Mouse (Mus musculus) myocyte (in vitro differentiated cells): ENCODE data around the gene Snta1. TPM values are rescaled to one million over a fixed set of nuclear protein-coding genes. Genes with fewer than 3 reads are reported as not detected.

Experiments
- H3K27me3 ChIP-seq: one replicate; pipeline ENCODE4 v1.6.1; 2011; ENCODE audit not compliant: control insufficient read depth, insufficient read depth, insufficient read length
- H3K36me3 ChIP-seq: one replicate; pipeline ENCODE4 v1.6.1; 2011; ENCODE audit not compliant: control insufficient read depth, insufficient read depth
- H3K4me2 ChIP-seq: one replicate; pipeline ENCODE4 v1.6.1; 2011; ENCODE audit warnings: low read depth, control low read depth
- H3K4me3 ChIP-seq: one replicate; pipeline ENCODE4 v1.5.1; 2011; ENCODE audit warnings: mild to moderate bottlenecking, control low read depth, moderate library complexity
- H3K79me2 ChIP-seq: one replicate; pipeline ENCODE4 v1.6.1; 2011; ENCODE audit not compliant: control insufficient read depth, insufficient read depth
- H3ac ChIP-seq: one replicate; pipeline ENCODE4 v1.6.1; 2011; ENCODE audit not compliant: control insufficient read depth, insufficient read length
- CEBPB ChIP-seq: IDR thresholded peaks from 2 replicates; pipeline ENCODE4 v1.6.1; 2011; ENCODE audit warnings: mild to moderate bottlenecking, moderate library complexity; ENCODE audit not compliant: poor library complexity, insufficient read depth, severe bottlenecking
- E2F4 ChIP-seq: IDR thresholded peaks from one replicate; pipeline ENCODE4 v1.6.1; 2011; ENCODE audit warnings: mild to moderate bottlenecking, control low read depth, moderate library complexity; ENCODE audit not compliant: insufficient read depth
- MAX ChIP-seq: IDR thresholded peaks from one replicate; pipeline ENCODE4 v1.6.1; 2011; ENCODE audit warnings: low read depth, mild to moderate bottlenecking, control low read depth
- MYOD1 ChIP-seq, 3 experiments: IDR thresholded peaks; one replicate each; pipeline ENCODE4 v1.6.1; 2011; ENCODE audit warnings: control low read depth in 2 of 3, low read depth in 2 of 3, mild to moderate bottlenecking in 2 of 3, moderate library complexity in 1 of 3; ENCODE audit not compliant: insufficient read length in 2 of 3, control insufficient read depth in 1 of 3
- MYOG ChIP-seq, 3 experiments: IDR thresholded peaks; one replicate each; pipeline ENCODE4 v1.6.1; 2011; ENCODE audit warnings: control low read depth in 2 of 3, low read depth in 2 of 3, mild to moderate bottlenecking in 2 of 3; ENCODE audit not compliant: insufficient read length in 2 of 3, control insufficient read depth in 1 of 3, insufficient read depth in 1 of 3
- POLR2A ChIP-seq: IDR thresholded peaks from one replicate; pipeline ENCODE4 v1.6.1; 2011; ENCODE audit warnings: low read depth, mild to moderate bottlenecking, control low read depth, moderate library complexity; ENCODE audit not compliant: insufficient read length
- POLR2AphosphoS2 ChIP-seq: IDR thresholded peaks from one replicate; pipeline ENCODE4 v1.6.1; 2011; ENCODE audit warnings: low read depth, control low read depth; ENCODE audit not compliant: insufficient read length
- REST ChIP-seq: IDR thresholded peaks from one replicate; pipeline ENCODE4 v1.6.1; 2011; ENCODE audit warnings: mild to moderate bottlenecking, control low read depth, moderate library complexity; ENCODE audit not compliant: insufficient read depth, insufficient read length
- SRF ChIP-seq: IDR thresholded peaks from one replicate; pipeline ENCODE4 v1.6.1; 2011; ENCODE audit warnings: low read depth; ENCODE audit not compliant: control insufficient read depth, insufficient read length
- TCF12 ChIP-seq: IDR thresholded peaks from one replicate; pipeline ENCODE4 v1.6.1; 2011; ENCODE audit warnings: mild to moderate bottlenecking, control low read depth; ENCODE audit not compliant: poor library complexity, insufficient read depth, severe bottlenecking
- TCF3 ChIP-seq: IDR thresholded peaks from one replicate; pipeline ENCODE4 v1.6.1; 2011; ENCODE audit warnings: low read depth, control low read depth; ENCODE audit not compliant: insufficient read length
- USF1 ChIP-seq: IDR thresholded peaks from one replicate; pipeline ENCODE4 v1.6.1; 2011; ENCODE audit warnings: low read depth, mild to moderate bottlenecking, control low read depth, moderate library complexity
- polyA plus RNA-seq: library from polyadenylated mRNA; unstranded; fragments of >200 nt; fragmentation: generic; extraction: Trizol; gene quantifications from one replicate; pipeline ENCODE4 v1.2.1, GENCODE M21; 2012; ENCODE audit warnings: missing spikeins

Snta1 gene
- polyA plus RNA-seq, 1 experiment = 61.7 TPM

GRCm38 (mm10) chr2:154427853-154428360 lies 20.0 kb upstream of the Snta1 start:
- H3ac ChIP-seq = no peak overlapping the region
- H3K79me2 ChIP-seq = no peaks in the 10 kb centered on the region
- no peaks in the 10 kb centered on the region for H3K36me3 ChIP-seq
- no peak overlapping the region for H3K4me3 ChIP-seq
- H3K4me2 ChIP-seq = no peak overlapping the region
- no peaks in the 10 kb centered on the region for H3K27me3 ChIP-seq
- TF ChIP-seq E2F4 (no peak), MAX (no peak), TCF12 (no peak), POLR2A (no peak), POLR2AphosphoS2 (no peak), MYOG (IDR thresholded peaks at IDR 0.05; ENCODE audit: control insufficient read depth in 1 of 3, insufficient read depth in 1 of 3, insufficient read length in 2 of 3, low read depth in 2 of 3) (no peak), SRF (no peak), MYOD1 (IDR thresholded peaks at IDR 0.05; ENCODE audit: control insufficient read depth in 1 of 3, insufficient read length in 2 of 3, low read depth in 2 of 3) (no peak), REST (no peak), CEBPB (no peak), TCF3 (no peak), USF1 (no peak)

DNA sequence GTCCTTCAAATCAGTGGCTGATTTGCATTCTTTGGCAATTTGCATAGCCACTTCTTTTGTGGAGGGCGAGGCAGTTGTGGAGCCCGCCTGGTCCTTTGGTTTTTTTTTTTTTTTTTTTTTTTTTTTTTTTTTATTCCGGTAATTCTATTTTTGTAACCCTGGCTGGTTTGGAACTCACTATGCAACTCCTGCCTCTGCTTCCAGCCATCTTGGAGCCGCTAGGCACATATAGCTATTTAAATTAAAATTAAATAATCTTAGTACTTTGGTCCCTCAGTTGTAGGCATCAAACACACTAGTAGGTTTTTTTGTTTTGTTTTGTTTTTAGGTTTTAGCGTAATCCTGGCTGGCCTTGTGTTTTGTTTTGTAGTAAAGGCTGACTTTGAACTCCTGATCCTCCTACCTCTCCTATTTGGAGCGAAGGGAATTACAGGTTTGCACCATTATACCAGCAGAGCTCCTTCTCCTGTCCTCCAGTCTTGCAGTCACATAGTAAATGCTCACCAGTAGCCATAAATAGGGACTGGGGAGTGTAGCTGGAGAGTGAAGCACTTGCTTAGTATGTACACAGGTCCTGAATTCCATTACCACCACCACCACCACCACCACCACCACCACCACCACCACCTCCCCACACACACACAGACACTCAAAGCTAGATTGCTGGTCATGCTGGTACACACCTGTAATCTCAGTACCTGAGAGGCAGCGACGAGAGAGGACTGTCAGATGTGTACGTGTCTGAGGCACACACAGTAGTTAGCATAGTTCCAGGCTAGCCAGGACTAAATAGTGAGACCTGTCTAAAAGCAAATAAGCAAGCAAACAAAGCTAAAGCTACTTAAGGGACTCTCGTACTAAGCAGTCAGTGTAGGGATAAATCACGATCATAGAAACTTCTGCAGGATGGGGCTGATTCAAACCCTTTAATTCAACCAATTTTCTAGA lies 19.3 kb upstream of the Snta1 start:
- TF ChIP-seq POLR2AphosphoS2 (no peak), TCF3 (no peak), SRF (no peak), USF1 (no peak), MAX (no peak), TCF12 (no peak), CEBPB (no peak)
- no peaks in the 10 kb centered on the region for H3K36me3 ChIP-seq
- no peaks in the 10 kb centered on the region for H3K79me2 ChIP-seq
- H3ac ChIP-seq = no peak overlapping the region
- no peak overlapping the region for H3K4me3 ChIP-seq
- H3K4me2 ChIP-seq = no peak overlapping the region
- H3K27me3 ChIP-seq = no peaks in the 10 kb centered on the region

DNA sequence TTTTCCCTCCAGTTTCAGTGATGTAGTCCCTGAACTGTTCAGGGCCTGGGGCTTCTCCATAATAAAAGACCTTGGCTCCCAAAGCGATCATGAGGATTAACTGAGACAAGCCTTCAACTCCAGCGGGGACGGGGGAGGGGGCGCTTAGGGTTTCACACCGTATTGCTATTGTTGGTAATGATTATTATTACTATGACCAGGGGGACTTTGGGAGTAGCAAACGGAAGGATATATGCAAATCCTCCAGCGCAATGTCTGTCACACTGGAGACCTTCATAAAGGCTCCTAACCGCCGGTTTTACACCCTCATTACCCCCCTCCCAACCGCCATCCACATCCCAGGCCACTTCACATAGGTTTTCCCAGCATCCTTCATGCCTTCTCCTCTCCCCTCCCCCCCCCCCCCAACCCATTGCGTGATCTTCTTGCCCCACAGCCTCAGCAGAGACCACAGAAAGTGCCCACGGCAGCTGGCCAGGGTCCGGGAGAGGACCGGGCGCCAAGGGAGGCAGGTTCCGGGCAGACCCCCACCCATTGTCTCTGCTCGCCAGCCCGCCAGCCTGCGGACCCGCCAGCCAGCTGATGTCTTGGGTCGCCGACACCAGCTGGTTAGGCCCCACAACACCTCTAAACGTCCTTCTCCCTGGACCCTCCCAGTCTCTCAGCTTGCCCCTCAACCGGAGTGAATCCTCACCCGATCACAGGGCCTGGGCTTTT lies 18.4 kb upstream of the Snta1 start:
- TF ChIP-seq REST = no peak
- no peak for TF ChIP-seq USF1
- no peak for TF ChIP-seq E2F4
- TF ChIP-seq TCF12 = no peak
- no peak for TF ChIP-seq TCF3
- no peak for TF ChIP-seq SRF
- no peak for TF ChIP-seq MYOD1 (IDR thresholded peaks at IDR 0.05; ENCODE audit: control insufficient read depth in 1 of 3, insufficient read length in 2 of 3, low read depth in 2 of 3)
- TF ChIP-seq CEBPB = no peak
- TF ChIP-seq MAX = no peak
- no peak for TF ChIP-seq POLR2AphosphoS2
- TF ChIP-seq POLR2A = no peak
- no peak for TF ChIP-seq MYOG (IDR thresholded peaks at IDR 0.05; ENCODE audit: control insufficient read depth in 1 of 3, insufficient read depth in 1 of 3, insufficient read length in 2 of 3, low read depth in 2 of 3)
- H3K79me2 ChIP-seq = no peaks in the 10 kb centered on the region
- H3K36me3 ChIP-seq = no peaks in the 10 kb centered on the region
- H3K27me3 ChIP-seq = no peaks in the 10 kb centered on the region
- H3K4me2 ChIP-seq = no peak overlapping the region
- no peak overlapping the region for H3ac ChIP-seq
- no peak overlapping the region for H3K4me3 ChIP-seq

GRCm38 (mm10) chr2:154425522-154425921 lies 17.6 kb upstream of the Snta1 start:
- no peaks in the 10 kb centered on the region for H3K79me2 ChIP-seq
- H3K4me3 ChIP-seq = no peak overlapping the region
- TF ChIP-seq E2F4 = no peak
- H3ac ChIP-seq = no peak overlapping the region
- no peaks in the 10 kb centered on the region for H3K36me3 ChIP-seq
- H3K27me3 ChIP-seq = no peaks in the 10 kb centered on the region
- no peak overlapping the region for H3K4me2 ChIP-seq

GRCm38 (mm10) chr2:154423548-154423947 lies 15.6 kb upstream of the Snta1 start:
- H3K79me2 ChIP-seq = no peaks in the 10 kb centered on the region
- no peaks in the 10 kb centered on the region for H3K27me3 ChIP-seq
- H3K36me3 ChIP-seq = no peaks in the 10 kb centered on the region
- H3K4me2 ChIP-seq = no peak overlapping the region
- H3K4me3 ChIP-seq = no peak overlapping the region
- H3ac ChIP-seq = no peak overlapping the region
- TF ChIP-seq E2F4 = no peak
- no peak for TF ChIP-seq TCF3
- TF ChIP-seq REST = no peak
- no peak for TF ChIP-seq MAX
- no peak for TF ChIP-seq USF1
- TF ChIP-seq MYOG (IDR thresholded peaks at IDR 0.05; ENCODE audit: control insufficient read depth in 1 of 3, insufficient read depth in 1 of 3, insufficient read length in 2 of 3, low read depth in 2 of 3) = no peak
- no peak for TF ChIP-seq POLR2A
- TF ChIP-seq SRF = no peak
- TF ChIP-seq TCF12 = no peak
- TF ChIP-seq MYOD1 (IDR thresholded peaks at IDR 0.05; ENCODE audit: control insufficient read depth in 1 of 3, insufficient read length in 2 of 3, low read depth in 2 of 3) = no peak
- no peak for TF ChIP-seq CEBPB
- no peak for TF ChIP-seq POLR2AphosphoS2
